Mouse (Mus musculus) heart, postnatal 0 days (tissue): Measurements from ENCODE around the gene Zwilch. TPM values are rescaled to one million over a fixed set of nuclear protein-coding genes. Genes with fewer than 3 reads are reported as not detected.

ENCODE experiments used
- ATAC-seq: fragments of 200-750 bp; cut with Nextera tagmentation; 2 replicates; pipeline ENCODE4 v1.8.0; 2017; ENCODE audit warnings: low read depth, moderate number of reproducible peaks, moderate library complexity; ENCODE audit not compliant: insufficient read depth
- DNase-seq: peaks from one replicate; pipeline ENCODE4 v3.0.0-alpha.2; 2016; ENCODE audit warnings: low spot score
- H3K27ac ChIP-seq: fragments of 300-500 bp; sonication (generic); 2 replicates; pipeline ENCODE4 v1.5.1; 2014; ENCODE audit warnings: low read depth, mild to moderate bottlenecking
- H3K27me3 ChIP-seq: fragments of 300-500 bp; sonication (generic); 2 replicates; pipeline ENCODE4 v1.6.1; 2014; ENCODE audit warnings: low read length, mixed read lengths; ENCODE audit not compliant: control insufficient read depth, insufficient read depth
- H3K36me3 ChIP-seq: fragments of 300-500 bp; sonication (generic); replicated peaks from 2 replicates; pipeline ENCODE4 v1.6.1; 2014; ENCODE audit warnings: low read length, mixed read lengths; ENCODE audit not compliant: control insufficient read depth, insufficient read depth
- H3K4me1 ChIP-seq: fragments of 300-500 bp; sonication (generic); 2 replicates; pipeline ENCODE4 v1.6.1; 2014; ENCODE audit warnings: antibody characterized with exemption; ENCODE audit not compliant: control insufficient read depth, insufficient read depth
- H3K4me2 ChIP-seq: fragments of 300-500 bp; sonication (generic); 2 replicates; pipeline ENCODE4 v1.6.1; 2014; ENCODE audit warnings: low read depth, mild to moderate bottlenecking, low read length, moderate library complexity
- H3K4me3 ChIP-seq: fragments of 300-500 bp; sonication (generic); 2 replicates; pipeline ENCODE4 v1.5.1; 2014; ENCODE audit warnings: low read depth, low read length
- H3K9ac ChIP-seq: fragments of 300-500 bp; sonication (generic); replicated peaks from 2 replicates; pipeline ENCODE4 v1.6.1; 2014; ENCODE audit warnings: low read depth, low read length, mixed read lengths
- H3K9me3 ChIP-seq: fragments of 300-500 bp; sonication (generic); replicated peaks from 2 replicates; pipeline ENCODE4 v1.6.1; 2016; ENCODE audit warnings: low read length; ENCODE audit not compliant: control insufficient read depth
- CTCF ChIP-seq: IDR thresholded peaks from 2 replicates; pipeline ENCODE4 v1.5.1; 2016; ENCODE audit warnings: antibody characterized with exemption, control low read depth, low read depth
- EP300 ChIP-seq: IDR thresholded peaks from 2 replicates; pipeline ENCODE4 v1.6.1; 2016; ENCODE audit warnings: antibody characterized with exemption, low read depth
- WGBS: fragments of 180-500 bp; shearing (Covaris S2); extraction: QIAGEN DNeasy Blood & Tissue Kit; methylation state at CpG from one replicate; pipeline ENCODE4 v1.1.7; 2014; 5-methylcytosine and 5-hydroxymethylcytosine counted together
- polyA plus RNA-seq: library from polyadenylated mRNA; unstranded; fragments of >200 nt; fragmentation: Nextera tagmentation; extraction: Ambion mirVana; gene quantifications from 2 replicates; pipeline ENCODE4 v1.2.1, GENCODE M21; 2015
- total RNA-seq: library from RNA; depleted of rRNA; stranded (reverse); fragments of >200 nt; gene quantifications from 2 replicates; pipeline ENCODE4 v1.2.3, GENCODE M21; 2014; ENCODE audit warnings: low replicate concordance

Gene Zwilch
- total and polyA plus RNA-seq, 2 experiments from 2014 or later, result 3.8 to 9.8 TPM

DNA sequence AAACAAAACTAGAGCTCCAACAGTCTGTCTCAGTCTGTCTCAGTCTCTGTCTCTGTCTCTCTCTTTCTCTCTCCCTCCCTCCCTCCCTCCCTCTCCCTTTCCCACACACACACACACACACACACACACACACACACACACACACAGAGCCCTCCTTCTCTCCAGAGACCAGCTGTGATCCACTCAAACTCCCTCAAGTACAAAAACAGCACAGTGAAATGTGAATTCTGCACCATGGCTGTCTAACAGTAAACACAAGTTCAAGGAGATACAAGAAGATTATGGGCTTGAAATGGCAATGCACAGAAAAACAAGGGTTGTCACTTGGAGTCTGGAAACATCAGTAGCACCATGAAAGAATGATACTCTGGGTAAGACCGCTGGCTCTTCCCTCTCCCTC is 46.4 kb upstream of the Zwilch start:
- TF ChIP-seq EP300 (no peak), CTCF (no peak)
- H3K9ac ChIP-seq, result no peak overlapping the region
- 81% methylated on average over 1 of the region's 1 CpGs for WGBS
- no peak overlapping the region for H3K27ac ChIP-seq
- no peaks in the 10 kb centered on the region for H3K27me3 ChIP-seq
- DNase-seq (no peak), ATAC-seq (no peak)
- no peaks in the 10 kb centered on the region for H3K9me3 ChIP-seq
- no peak overlapping the region for H3K4me3 ChIP-seq
- no peaks in the 10 kb centered on the region for H3K36me3 ChIP-seq
- H3K4me1 ChIP-seq, result peaks cover 6% of the 10 kb centered on the region; the same call in 1 of the 2 replicates
- no peak overlapping the region for H3K4me2 ChIP-seq

GRCm38 (mm10) chr9:64217887-64218286 is 45.0 kb upstream of the Zwilch start:
- no peak for TF ChIP-seq CTCF
- no peak for TF ChIP-seq EP300
- no peaks in the 10 kb centered on the region for H3K27me3 ChIP-seq
- H3K4me1 ChIP-seq, result peaks cover 6% of the 10 kb centered on the region; the same call in 1 of the 2 replicates
- no peaks in the 10 kb centered on the region for H3K9me3 ChIP-seq
- H3K4me3 ChIP-seq, result no peak overlapping the region
- no peak overlapping the region for H3K4me2 ChIP-seq
- no peak for DNase-seq
- H3K36me3 ChIP-seq, result no peaks in the 10 kb centered on the region; the same call in 1 of the 2 replicates
- H3K9ac ChIP-seq, result no peak overlapping the region
- no peak for ATAC-seq
- no peak overlapping the region for H3K27ac ChIP-seq

- Histone ChIP-seq H3K4me1 (peaks cover 6% of the 10 kb centered on the region; the same call in 1 of the 2 replicates), H3K27ac (no peak overlapping the region), H3K4me2 (no peak overlapping the region), H3K4me3 (no peak overlapping the region), H3K36me3 (peaks cover 5% of the 10 kb centered on the region; the same call in 1 of the 2 replicates), H3K27me3 (no peaks in the 10 kb centered on the region), H3K9me3 (no peaks in the 10 kb centered on the region), H3K9ac (no peak overlapping the region)
- WGBS, result 71% methylated on average over 2 of the region's 2 CpGs
- DNase-seq (no peak), ATAC-seq (no peak)
- TF ChIP-seq CTCF (no peak), EP300 (no peak)
These were observed 43.7 kb upstream of the Zwilch start for GRCm38 (mm10) chr9:64216641-64217040.

DNA sequence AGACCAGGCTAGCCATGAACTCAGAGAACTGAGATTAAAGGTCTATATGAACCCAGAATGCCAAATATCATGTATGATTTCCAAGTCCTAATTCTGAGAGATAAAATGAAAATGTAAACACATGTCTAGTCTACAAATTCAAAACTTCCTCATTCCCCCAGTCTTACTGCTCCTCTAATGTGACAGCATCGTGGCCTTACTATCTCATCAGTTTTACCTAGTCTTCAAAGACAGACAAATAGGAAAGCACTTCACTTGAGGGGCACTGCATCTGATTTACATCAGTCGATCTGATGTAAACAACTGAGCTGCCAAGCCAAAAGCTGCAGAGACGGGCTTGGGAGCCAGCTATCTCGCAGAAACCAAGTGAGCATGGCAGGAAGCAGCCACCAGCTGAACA is 43.2 kb upstream of the Zwilch start:
- Histone ChIP-seq H3K9me3 (no peaks in the 10 kb centered on the region), H3K9ac (no peak overlapping the region), H3K4me2 (no peak overlapping the region), H3K4me1 (peaks cover 6% of the 10 kb centered on the region; the same call in 1 of the 2 replicates), H3K27me3 (no peaks in the 10 kb centered on the region), H3K27ac (no peak overlapping the region), H3K36me3 (peaks cover 7% of the 10 kb centered on the region), H3K4me3 (no peak overlapping the region)
- WGBS, result 69% methylated on average over 4 of the region's 4 CpGs
- no peak for DNase-seq
- no peak for TF ChIP-seq CTCF
- TF ChIP-seq EP300, result no peak
- ATAC-seq, result no peak

GRCm38 (mm10) chr9:64214452-64214851 is 41.5 kb upstream of the Zwilch start:
- no peak for TF ChIP-seq EP300
- TF ChIP-seq CTCF, result no peak

DNA sequence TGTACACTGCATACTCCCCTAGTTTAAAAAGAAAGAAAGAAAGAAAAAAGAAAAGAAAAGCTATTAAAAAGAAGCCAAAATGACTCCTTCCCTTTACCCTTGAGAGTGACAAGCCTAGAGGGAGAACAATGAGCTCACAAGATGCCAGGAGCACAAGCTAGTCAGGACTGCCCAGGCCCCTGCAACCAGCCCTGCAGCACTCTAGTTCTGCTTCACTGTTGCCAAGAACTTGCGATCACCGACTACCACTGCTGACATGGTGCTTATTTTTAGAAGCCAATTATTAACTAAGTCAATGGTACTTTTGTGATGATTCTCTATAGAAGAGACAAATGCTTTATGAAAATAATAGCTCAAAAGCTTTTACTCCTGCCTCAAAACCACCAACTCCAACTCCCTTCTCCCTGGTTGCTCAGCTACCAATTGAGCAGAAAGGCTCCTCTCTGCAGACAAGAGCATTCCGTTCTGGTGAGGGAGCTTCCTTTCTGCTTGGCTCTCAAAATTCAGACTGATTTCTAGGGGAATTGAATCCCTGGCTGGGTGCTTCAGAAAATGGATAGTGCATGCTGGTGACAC is 34.7 kb upstream of the Zwilch start:
- H3K4me3 ChIP-seq, result no peak overlapping the region
- no peak overlapping the region for H3K9ac ChIP-seq
- 42% methylated on average over 3 of the region's 3 CpGs for WGBS
- ATAC-seq (peak; percentile 57; the same call in 1 of the 2 replicates), DNase-seq (peak; percentile 26)
- H3K9me3 ChIP-seq, result no peaks in the 10 kb centered on the region
- H3K36me3 ChIP-seq, result peaks cover 43% of the 10 kb centered on the region
- H3K4me2 ChIP-seq, result no peak overlapping the region
- H3K27ac ChIP-seq, result peak overlapping the region; percentile 61
- H3K4me1 ChIP-seq, result peaks cover 8% of the 10 kb centered on the region; the same call in 1 of the 2 replicates
- H3K27me3 ChIP-seq, result no peaks in the 10 kb centered on the region
- no peak for TF ChIP-seq EP300
- no peak for TF ChIP-seq CTCF

More at GRCm38 (mm10) chr9:64214452-64214851, 41.5 kb upstream of the Zwilch start:
- Histone ChIP-seq H3K4me1 (peaks cover 6% of the 10 kb centered on the region; the same call in 1 of the 2 replicates), H3K27me3 (no peaks in the 10 kb centered on the region), H3K27ac (no peak overlapping the region), H3K9me3 (no peaks in the 10 kb centered on the region), H3K36me3 (peaks cover 23% of the 10 kb centered on the region), H3K4me2 (no peak overlapping the region), H3K4me3 (no peak overlapping the region), H3K9ac (no peak overlapping the region)
- 92% methylated on average over 17 of the region's 17 CpGs for WGBS
- no peak for DNase-seq
- ATAC-seq, result no peak
